Mouse (Mus musculus): ENCODE measurements around the gene Las1l. TPM values are rescaled to one million over a fixed set of nuclear protein-coding genes. Genes with fewer than 3 reads are reported as not detected.
"Not testable (repeated sequence)": the region's sequence is repeated elsewhere in the genome, so short reads cannot be mapped to it uniquely, and the experiment has no call there.

Las1l gene
- total RNA-seq (2022), result 10 to 100 TPM; 52.2 to 61.0 (median 54.9) TPM

- DNase-seq (ENCODE audit: low spot score in 2 of 2), result peak; percentile 77 to 92
These were observed at the start of gene Las1l for GRCm38 (mm10) chrX:95956497-95957293. Gene Las1l (minus strand): TSS chrX:95956962.

GRCm38 (mm10) chrX:96006395-96006794, 49.6 kb upstream of the Las1l start:
- no peak for DNase-seq (ENCODE audit: low spot score in 2 of 2)

DNA sequence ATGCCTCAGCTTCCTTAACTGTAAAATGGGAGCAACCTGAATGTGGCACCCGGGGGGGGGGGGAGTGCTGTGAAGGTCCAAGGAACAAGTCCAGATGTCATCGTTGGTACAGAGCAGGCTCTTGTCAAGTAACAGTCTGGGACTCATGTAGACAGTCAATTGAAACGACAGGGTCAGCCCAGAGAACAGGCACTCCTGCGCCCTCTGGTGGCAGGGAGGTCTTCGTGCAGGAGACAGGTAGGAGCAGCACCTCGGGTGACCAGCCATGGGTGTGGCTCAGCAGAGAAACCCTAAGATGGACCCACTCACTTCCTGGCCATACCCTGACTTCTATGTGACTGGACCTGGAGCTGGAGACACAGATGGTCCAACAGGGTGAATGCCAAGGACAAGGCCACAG, 42.8 kb upstream of the Las1l start:
- no peak for DNase-seq (ENCODE audit: low spot score in 2 of 2)

- no peak for DNase-seq (ENCODE audit: low spot score in 2 of 2)
These were observed 36.4 kb upstream of the Las1l start for GRCm38 (mm10) chrX:95993206-95993605.

GRCm38 (mm10) chrX:95969936-95970335, 13.2 kb upstream of the Las1l start:
- no peak for DNase-seq (ENCODE audit: low spot score in 2 of 2)

DNA sequence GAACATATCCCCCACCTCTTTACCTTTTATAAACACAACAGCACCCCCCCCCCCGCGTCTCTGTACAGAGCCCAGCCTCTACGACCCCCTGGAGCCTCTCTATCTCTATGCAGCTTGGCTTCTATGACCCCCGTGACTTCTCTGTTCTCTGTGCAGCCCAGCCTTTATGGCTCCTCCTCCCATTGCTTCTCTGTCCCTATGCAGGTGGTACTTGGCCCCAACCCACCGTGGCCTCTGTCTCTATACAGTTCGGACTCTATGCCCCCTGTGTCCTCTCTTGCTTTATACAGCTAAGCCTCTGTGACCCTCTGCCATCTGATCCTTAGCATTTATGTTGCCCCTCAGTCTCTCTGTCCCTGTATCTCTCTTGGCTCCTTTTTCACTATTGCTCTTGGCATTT, 12.4 kb upstream of the Las1l start:
- DNase-seq (ENCODE audit: low spot score in 2 of 2), result no peak

- peak; percentile 25 to 84 for DNase-seq (ENCODE audit: low spot score in 2 of 2)
These were observed 11.8 kb upstream of the Las1l start for GRCm38 (mm10) chrX:95968594-95968965.

- peak in 1 of 2 experiments; percentile 48 for DNase-seq (ENCODE audit: low spot score in 2 of 2)
These were observed 11.3 kb upstream of the Las1l start for GRCm38 (mm10) chrX:95967847-95968593.

- no peak for DNase-seq (ENCODE audit: low spot score in 2 of 2)
These were observed 8.3 kb upstream of the Las1l start for GRCm38 (mm10) chrX:95965036-95965435.

GRCm38 (mm10) chrX:95963366-95963765, 6.6 kb upstream of the Las1l start:
- no peak for DNase-seq (ENCODE audit: low spot score in 2 of 2)

- DNase-seq (ENCODE audit: low spot score in 2 of 2), result not testable (repeated sequence)
These were observed 699 bp upstream of the Las1l start for GRCm38 (mm10) chrX:95957461-95957860.

DNA sequence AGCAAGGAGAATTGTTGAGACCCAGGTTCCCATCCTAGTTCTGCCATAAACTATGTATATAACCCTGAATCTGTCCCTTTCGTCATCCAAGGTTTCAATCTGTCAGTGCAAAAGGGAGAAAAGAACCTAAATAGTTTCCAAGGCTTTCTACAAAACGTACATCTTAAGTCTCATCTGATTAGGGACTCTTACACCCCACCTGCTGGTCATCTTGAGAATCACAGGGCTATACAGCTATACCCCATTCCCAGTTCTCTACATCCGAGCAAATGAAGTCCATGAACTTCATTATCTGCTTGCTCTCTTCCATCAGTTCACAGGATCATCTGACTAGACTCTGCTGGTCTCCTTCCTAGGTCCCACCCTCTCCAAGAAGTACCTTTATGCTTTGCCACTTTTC, 6.0 kb downstream of the Las1l start:
- peak in 1 of 2 experiments; percentile 20 for DNase-seq (ENCODE audit: low spot score in 2 of 2)

DNA sequence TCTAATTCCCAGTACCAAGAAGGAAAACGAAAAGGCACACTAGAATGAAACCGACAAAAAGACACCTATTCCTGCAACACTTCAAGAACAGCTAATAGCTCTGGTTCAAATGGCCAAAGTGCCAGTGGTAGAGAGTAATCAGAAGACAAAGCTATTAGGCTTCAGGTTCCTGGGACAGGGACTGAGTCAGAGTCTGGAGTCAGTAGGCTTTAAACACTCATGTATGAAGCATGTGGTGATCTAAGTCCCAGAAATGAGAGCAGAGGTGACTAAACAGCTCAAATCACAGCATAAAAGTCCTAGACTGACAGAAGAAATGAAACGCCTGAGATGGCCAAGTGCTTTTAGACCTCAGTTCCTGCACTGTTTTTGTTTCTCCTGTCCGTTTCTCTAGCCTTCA, 8.6 kb downstream of the Las1l start:
- no peak for DNase-seq (ENCODE audit: low spot score in 2 of 2)

- DNase-seq (ENCODE audit: low spot score in 2 of 2), result no peak
These were observed 11.3 kb downstream of the Las1l start for GRCm38 (mm10) chrX:95945496-95945895.

- DNase-seq (ENCODE audit: low spot score in 2 of 2), result no peak
These were observed 21.3 kb downstream of the Las1l start for GRCm38 (mm10) chrX:95935481-95935880.

DNA sequence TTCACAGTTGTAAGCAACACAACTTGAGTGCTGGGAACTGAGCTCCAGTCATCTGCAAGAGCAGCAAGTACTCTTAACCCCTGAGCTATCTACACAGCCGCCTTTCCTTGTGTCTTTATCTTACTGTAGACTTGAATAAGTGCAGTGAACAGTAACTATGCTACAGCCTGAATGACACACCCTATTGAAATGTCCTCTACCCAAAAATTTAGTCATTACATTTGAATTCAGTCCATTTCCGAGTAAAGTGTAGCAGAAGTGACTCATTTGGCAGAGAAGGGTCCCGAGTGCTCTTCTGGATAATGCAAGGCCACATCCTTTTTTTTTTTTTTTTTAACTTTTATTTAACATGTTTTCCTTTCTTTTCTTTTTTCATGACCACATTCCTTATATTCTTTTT, 54.0 kb downstream of the Las1l start:
- DNase-seq (ENCODE audit: low spot score in 2 of 2), result no peak

Other genes with a start within 250 kb of the Las1l start
- 10 to 100 TPM; 29.9 to 36.3 (median 32.9) TPM for gene Zc3h12b, start 245.3 kb downstream of the Las1l start, total RNA-seq (2022)
- gene Msn, start 139.1 kb upstream of the Las1l start, total RNA-seq (2022), result 10 to 100 TPM; 20.3 to 36.3 (median 24.9) TPM

Data from left cerebral cortex, adult 8-10 months (tissue).